Mouse (Mus musculus) layer of hippocampus, adult 9-11 months (tissue): ENCODE data around the gene Uqcc1.

Source experiments
- DNase-seq: peaks from one replicate; pipeline ENCODE4 v3.0.0; 2022

The Uqcc1 gene

GRCm38 (mm10) chr2:155811821-155812396 lies 118.2 kb downstream of the Uqcc1 start:
- peak; percentile 89 for DNase-seq

- DNase-seq: no peak
These were observed 120.5 kb downstream of the Uqcc1 start for GRCm38 (mm10) chr2:155809620-155810019.

GRCm38 (mm10) chr2:155807408-155807807 lies 122.7 kb downstream of the Uqcc1 start:
- no peak for DNase-seq

DNA sequence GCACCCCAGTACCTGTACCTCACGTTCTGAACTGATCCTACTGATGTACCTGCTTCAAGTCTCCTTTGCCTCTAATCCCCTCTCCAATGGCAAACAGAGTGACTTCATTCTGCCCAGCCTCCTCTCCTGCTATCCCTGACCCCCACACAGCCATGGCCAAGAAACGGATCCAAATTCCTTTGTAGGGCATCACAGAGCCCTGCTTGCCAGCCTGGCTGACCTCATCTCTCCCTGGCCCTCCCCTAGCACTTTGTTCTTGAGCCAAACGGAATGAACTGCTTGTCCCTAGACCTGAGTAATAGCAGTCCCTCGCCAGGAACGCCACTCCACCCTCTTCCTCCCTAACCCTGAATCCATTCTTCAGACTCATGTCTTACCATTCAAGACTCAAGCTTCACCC lies 123.6 kb downstream of the Uqcc1 start:
- DNase-seq: no peak

- no peak for DNase-seq
These were observed 124.2 kb downstream of the Uqcc1 start for GRCm38 (mm10) chr2:155805925-155806255.

DNA sequence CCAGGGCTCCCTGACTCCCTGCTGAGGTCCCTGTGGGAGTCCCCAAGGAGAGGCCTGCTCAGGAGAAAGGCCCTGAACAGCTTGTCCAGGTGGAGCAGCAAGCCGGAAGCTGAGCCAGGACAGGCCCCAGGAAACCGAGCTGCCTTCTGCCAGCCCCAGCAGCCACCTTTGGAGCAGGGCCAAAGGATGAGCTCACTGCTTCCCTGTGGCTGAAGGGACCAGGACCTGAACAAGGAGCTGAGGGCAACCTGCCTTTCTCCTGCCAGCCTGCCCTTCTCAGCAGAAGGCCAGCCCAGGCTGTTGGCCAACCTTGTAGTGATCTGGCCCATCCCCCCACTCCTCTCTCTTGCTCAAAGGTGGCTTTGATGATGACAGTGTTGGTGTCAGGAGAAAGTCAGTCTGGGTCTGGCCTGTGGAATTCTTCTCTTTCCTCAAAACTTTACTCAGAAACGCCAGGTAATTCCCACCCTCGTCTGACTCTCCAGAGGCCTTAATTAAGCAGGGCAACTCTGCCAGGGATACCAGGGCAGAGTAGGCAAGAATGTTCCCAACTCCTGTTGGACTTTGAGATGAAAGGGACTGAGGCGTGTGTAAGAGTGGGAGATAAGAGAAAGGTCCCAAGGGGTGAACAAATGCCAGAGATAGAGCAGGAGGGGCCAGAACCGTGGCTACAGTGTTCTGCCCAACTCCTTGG lies 124.7 kb downstream of the Uqcc1 start:
- DNase-seq: no peak

DNA sequence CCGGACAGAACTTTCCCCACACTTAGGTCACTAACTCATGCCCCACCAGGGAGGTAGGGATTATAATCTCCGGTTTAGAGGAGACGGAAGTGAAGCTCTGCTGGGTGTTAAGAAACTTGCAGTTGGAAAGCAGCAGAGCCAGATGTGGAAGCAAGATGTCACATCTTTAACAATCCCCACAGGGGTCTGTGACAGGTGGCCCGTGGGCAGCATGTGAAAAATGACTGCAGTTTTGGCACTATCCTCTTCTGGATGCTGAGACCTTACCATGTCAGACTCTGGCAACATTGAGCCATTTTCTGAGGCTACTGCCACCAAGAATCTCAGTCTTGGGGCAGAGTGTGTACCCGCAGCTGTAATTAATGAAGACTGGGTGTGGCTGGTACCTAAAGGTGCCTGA lies 126.1 kb downstream of the Uqcc1 start:
- DNase-seq: no peak

DNA sequence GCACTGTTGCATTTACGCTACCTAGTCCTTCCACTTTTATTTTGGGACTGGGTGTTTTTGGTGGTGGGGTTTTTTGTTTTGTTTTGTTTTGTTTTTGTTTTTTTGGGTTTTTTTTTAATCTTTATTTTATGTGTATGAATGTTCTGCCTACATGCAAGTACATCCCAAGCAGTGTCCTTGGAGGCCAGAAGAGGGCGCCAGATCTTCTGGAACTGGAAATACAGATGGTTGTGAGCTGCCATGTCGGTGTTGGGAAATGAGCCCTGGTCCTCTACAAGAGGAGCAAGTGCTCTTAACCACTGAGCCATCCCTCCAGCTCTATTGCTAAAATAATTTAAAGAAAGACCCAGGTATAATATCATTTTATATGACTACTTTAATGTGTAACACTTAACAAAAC lies 127.3 kb downstream of the Uqcc1 start:
- DNase-seq: no peak

- no peak for DNase-seq
These were observed 131.5 kb downstream of the Uqcc1 start for GRCm38 (mm10) chr2:155798613-155799012.
